Mouse (Mus musculus) cerebellum, postnatal 10 days (tissue): ENCODE data around the gene BC107364.
"Not testable (repeated sequence)": the region's sequence is repeated elsewhere in the genome, so short reads cannot be mapped to it uniquely, and the experiment has no call there.

Source experiments
- DNase-seq, 2 experiments: peaks; one replicate each; pipeline ENCODE4 v3.0.0; 2021; ENCODE audit warnings: mixed read lengths in 2 of 2

The BC107364 gene

DNA sequence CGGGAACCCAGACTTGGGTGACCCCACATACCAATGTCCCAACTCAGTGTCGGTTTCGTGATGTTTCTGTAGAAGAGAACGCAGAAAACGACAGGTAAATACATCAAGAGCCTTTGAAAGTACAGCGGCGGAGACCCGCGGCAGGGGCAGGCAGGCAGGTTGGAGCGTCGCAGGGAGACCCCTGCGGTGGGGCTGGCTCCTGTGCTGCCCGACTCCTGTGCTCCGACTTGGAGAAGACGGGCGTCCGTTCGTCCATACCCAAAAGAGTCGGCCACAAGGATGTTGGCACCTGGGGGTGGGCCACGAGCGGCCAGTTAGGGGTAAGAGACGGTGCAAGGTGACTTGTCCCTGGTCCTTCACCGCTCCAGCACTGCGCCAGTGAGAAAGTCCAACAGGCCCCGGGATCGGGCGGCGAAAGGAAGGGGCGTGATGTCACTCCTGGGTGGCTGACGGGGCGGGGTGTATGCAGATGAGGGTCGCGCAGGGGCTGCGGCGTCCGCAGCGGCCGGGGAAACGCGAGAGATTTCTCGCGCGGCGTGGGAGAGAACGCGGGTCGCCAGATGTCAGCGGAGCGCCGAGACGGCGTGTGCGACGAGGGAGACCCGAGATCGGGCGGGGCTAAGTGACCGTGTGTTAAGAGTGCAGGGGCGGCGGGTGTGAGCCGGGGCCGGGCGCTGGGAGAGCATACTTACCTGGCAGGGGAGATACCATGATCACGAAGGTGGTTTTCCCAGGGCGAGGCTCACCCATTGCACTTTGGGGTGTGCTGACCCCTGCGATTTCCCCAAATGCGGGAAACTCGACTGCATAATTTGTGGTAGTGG lies 2.1 kb downstream of the BC107364 start:
- not testable (repeated sequence) for DNase-seq

DNA sequence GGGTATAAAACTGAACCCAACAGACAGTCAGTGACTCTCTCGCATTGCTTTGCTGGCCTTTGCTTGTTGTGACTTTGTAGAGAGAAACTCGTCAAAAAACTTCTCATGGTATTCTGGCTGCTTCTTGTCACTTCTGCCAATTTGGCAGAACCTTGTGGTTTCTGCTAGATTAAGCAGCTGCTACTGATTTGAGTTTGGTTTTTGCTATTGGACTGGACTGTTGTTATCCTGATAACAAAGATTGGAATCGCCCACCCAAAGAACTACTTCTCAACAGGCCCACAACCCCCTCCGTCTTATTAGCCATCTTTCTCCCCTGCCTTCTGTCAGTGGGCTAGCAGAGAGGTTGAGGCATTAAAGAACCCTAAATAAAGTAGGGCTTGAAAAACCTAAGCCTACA lies 6.7 kb downstream of the BC107364 start:
- DNase-seq, result no peak

DNA sequence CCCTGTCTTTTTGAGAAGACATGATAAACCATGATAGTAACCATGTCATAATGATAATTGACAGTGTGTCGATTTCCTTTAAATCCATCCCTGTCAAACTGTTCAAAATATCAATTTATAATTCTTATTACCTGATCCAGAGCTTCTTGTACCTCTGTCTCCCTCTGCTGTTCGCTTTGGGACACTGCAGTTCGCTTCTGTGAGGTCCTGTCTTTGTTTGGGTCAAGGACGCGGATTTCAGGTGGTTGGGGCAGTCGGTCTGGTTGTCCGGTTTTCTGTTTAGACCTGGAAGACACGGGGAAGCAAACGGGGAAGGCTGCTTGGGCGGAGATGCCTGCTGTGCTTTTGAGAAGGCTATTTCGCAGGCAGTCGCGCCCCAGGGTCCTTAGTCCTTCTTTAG lies 11.5 kb downstream of the BC107364 start:
- peak; percentile 80 to 87 for DNase-seq

DNA sequence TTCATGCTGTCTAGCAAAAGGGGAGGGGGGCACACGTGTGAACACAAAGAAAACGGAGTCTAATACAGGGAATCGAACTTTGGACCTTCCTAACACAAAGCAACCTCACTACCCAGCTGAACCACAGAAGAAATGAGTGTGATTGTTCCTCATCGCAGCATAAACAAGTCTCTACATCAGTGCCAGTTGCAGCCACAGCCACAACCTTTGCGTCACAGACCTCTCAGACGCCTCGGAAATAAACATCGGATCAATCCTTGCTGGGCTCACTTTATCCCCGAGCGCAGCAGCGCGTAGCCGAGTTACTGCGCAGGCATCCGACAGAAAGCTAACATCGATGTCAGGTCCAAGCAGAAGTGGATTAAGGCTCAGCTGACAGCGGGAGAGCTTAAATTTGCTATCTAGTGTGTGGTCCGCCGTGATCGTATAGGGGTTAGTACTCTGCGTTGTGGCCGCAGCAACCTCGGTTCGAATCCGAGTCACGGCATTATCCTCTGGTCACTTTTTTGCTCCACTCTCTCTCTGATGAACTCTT lies 16.5 kb downstream of the BC107364 start:
- DNase-seq, result peak; percentile 14 to 21

DNA sequence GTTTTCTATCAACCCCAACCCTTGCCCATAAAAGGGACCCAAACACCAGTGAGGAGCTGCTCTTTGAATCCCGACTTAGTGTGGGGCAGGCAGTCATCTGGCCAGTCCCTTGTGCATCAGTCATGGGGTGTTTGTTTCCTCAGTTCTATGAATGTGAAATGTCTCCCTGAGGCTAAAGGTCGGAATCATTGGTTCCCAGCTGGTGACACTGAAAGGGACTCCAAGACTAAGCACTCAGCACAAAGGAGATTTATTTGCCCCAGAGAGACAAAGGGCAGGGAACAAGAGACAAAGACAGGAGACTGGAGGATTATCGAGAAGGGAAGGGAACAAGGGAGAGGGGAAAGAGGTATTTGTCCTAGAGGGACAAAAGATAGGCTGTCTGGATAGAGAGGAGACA lies 19.9 kb downstream of the BC107364 start:
- DNase-seq, result no peak

DNA sequence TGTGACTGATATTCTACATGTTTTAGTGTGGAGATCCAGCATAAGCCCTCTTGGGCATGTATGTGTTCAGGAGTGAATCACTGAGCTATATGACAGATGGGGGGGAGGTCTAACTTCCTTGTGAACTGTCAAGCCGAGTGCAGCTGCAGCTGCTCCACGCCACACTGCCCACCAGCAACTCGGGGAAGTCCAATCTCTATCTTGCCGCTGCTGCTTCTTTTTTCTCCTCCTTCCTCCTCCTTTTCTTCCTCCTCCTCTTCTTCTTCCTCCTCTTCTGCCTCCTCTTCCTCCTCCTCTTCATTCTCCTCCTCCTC lies 22.3 kb downstream of the BC107364 start:
- DNase-seq, result no peak

DNA sequence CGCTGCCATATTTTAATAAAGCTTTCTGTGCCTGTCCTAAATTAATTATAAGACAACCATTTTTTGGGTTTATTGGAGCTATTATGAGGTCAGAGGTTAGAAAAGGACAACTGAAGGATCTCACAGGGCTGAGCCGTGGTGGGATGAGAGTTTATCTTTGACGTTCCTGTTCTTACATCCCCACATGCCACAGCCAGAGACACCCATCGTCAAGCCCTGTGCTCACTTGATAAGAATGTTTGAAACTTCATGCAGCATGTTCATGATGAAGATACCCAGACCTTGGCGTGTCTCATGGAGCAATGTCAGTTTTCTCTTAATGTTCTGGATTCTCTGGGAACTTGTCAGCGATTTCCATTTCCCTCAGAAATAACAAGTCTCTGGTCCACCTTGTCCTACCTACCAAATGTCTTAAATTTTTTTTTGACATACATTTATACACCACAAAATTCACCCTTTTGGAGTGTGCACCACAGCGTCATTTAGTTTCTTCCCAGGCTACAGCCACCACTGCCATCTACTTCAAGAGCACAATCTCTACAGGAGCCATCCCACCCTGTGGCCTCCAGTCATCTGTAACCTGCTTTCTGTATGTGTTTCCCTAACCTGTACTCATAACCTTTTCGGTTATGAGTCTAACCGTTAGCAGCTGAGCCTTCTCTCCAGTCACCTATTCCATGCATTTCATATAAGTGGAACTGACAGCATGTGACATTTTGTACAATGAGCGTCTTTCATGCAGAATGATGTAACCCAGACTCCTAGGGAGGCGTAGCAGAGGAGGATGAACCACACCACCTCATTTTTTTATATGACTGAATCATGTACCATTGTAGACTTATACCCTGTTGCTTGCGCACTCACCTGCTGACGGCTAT lies 22.9 kb downstream of the BC107364 start:
- no peak for DNase-seq

DNA sequence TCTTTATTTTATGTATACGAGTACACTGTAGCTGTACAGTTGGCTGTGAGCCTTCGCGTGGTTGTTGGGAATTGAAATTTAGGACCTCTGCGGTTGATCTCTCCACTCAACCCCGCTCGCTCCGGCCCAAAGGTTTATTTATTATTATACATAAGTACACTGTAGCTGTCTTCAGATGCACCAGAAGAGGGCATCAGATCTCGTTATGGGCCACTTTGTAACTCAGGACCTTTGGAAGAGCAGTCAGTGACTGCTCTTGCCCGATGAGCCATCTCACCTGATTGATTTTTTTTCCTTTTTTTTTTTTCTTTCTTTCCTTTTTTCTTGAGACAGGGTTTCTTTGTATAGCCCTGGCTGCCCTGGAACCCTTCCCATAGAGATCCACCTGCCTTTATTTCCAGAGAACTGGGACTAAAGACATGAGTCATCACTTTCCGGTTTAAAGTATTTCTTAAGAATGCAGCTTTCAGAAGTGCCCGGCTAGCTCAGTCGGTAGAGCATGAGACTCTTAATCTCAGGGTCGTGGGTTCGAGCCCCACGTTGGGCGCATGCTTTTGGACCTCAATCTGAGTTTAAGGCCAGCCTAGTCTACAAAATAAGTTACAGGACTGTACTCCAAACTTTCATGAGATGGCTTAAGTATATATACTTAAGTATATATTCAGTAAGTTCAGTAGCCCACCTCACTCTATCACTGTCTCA lies 24.2 kb downstream of the BC107364 start:
- peak; percentile 15 for DNase-seq

DNA sequence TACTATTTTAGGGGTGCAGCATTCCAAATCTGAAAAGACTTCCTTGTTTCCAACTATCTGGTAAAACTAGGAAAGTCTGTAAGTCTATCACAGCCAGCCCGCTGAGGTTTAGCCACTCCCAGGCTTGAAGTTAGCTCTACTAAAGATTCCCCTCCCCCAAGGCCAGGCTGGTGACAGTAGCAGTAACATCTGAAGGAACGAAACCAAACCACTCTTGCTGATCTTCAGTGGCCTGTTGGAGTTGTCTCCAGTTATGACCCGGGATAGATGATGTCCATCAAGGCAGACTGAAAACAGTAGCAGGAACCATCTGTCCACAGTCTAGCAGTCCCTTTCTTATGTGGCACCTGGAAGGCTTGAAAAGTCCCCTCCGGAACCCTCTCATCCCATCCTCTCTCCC lies 24.8 kb downstream of the BC107364 start:
- no peak for DNase-seq

DNA sequence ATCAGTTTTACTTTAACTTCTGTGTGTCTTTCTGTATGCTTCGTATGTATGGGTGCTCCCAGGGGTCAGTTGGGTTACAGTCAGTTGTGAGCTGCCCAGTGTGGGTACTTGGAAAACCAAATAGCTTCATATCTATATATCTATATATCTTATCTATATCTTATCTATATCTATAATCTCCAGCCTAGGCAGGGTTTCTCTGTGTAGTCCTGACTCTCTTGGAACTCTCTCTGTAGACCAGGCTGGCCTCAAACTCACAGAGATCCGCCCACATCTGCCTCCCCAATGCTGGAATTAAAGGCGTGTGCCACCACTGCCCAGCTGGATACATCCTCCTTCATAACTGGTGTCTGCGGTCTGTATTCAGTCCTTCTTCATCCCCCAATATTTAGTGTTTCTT lies 25.8 kb downstream of the BC107364 start:
- no peak for DNase-seq

DNA sequence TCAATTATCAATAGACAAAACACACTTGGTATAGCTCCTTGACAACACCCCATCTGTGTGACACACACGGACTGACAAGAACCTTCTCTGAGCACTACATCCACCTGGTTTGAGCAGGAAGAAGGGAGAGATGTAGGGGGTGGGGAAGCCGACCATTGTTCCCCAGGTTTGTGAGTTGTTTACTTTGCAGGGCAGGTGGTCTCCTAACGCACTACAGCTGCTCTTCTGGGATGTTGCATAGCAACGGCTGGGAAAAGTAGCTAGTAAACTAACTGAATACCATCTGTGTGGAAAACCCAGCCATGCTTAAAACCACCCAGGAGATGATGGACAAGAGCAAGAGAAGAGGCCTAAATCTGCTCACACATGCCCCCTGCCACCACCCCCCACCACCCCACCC lies 27.7 kb downstream of the BC107364 start:
- DNase-seq, result not testable (repeated sequence)

DNA sequence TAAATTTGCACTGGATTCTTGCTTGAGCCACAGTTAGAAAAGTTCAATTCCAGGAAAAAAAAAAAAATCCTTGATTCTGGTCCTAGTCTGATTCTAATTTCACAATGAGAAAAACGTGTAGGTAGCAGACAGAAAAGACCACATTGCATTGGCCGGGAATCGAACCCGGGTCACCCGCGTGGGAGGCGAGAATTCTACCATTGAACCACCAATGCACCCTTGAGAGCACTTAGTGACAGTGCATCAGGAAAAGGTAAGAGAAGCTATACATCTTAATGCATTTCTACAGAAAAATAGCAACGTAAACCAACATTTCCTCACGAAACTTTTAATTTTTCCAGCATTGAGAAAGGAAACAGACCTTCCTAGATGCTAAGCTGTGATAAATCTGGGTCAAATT lies 28.2 kb downstream of the BC107364 start:
- peak in 1 of 2 experiments; percentile 22 for DNase-seq

DNA sequence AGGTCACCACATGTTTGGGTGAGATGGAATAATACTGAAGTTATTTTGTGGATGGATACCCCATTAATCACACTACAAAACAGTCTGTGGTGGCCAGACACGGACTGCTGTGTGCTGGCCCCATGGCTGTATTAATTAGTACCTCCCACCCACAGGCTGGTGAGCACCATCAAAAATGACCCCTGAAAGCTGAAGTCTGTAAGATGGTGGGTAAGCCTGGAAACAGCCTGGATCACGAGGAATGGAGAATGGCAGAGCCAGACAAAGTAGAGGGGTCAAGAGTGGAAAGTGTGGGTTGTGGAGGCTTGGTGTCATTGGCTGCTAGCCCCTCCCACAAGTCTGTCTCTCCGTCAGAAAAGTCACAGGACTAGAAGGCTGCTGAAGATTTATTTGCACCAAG lies 31.3 kb downstream of the BC107364 start:
- no peak for DNase-seq

DNA sequence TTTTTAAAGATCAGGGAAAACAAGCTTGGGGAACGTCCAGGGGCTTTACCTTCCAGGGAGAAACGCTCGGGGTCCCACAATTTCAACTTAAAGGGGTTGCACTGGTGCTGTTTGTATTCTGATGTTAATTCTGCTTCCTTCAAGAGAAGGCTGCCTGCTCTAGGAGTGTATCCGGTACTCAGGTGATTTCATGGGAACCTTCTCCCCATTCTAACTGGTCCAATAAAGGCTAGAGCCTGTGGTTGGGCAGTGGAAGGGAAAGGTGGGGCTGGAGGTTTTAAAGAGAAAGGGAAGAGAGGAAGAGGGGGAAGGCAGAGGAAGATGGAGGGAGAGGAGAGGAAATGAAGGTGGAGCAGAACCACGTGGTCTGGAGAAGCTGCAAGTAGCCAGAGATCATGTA lies 33.2 kb downstream of the BC107364 start:
- not testable (repeated sequence) for DNase-seq

DNA sequence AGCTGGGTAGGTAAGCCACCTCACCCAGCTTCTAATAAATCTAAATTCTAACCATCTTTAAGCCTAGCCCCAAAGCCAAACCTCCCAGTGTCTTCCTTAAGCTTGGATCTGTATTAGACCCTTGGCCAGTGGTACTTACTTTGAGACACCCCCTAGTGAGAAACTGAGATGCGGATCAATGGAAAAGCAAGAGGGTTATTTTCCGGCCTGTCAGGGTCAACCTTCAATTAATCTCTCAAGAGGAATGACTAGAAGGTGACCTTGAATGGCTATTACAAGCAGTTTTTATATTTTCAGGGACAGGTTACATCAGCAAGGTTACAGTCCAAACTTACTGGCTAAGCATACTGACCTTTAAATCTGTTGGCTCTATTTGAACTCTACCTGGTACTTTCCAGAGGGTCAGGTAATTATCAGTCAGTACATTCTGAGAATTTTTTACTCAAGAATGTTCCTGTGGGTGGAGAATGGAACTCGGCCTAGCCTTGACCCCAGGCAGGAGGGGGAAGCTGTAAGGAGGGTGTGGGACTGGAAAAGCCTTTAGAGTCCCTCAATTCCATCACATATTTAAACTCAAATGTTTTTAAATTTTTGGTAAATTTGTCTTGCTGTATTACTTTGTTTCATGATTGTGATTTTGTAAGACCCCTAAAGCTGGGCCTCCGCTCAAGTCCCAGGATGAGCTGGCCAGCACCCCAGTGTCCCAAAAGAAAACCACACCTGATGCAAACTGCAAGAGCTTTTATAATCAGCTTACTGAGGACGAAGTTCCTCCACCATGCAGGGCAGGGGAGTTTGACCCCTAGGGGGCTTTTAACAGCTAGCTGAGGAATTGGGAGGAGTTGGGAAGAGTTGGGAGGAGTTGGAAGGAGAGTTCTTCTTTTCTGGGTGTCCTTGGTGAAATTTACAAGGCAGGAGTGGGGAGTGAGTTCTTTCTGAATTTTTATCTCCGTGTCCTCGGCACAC lies 34.0 kb downstream of the BC107364 start:
- no peak for DNase-seq

DNA sequence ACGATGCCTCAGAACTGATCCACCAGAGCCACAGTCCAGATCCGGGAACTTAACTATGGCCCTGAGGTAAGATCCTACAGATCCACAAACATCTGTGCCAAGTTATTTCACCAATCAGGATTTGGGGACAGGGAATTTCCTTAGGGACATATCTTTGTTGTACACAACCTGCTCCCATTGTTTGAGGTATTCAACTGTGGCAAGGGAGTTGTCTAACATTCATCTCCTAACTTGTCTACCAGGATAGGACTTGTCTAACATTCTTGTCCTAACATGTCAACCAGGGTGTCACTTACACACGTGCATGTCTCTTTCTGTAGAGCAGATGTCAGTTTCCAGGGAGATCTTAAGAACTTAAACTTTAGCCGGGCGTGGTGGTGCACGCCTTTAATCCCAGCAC lies 35.5 kb downstream of the BC107364 start:
- no peak for DNase-seq

DNA sequence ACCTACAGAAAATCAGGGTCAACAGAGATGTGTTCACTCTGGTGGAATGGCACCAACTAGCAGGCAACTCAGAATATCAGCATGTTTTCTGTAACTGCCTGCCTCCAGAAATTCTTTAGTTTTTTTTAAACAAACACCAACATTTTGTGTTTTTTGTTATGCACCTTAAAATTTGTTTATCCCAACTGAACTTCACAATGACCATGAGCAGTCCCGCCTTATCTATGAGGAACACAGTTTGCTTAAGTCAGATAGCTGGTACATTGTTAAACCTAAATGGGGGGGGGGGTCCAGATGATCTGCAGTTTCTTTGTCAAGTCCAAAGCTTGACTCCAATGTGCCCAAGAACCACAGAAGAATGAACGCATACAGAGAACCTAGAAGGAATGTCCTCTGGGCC lies 36.0 kb downstream of the BC107364 start:
- DNase-seq, result no peak

DNA sequence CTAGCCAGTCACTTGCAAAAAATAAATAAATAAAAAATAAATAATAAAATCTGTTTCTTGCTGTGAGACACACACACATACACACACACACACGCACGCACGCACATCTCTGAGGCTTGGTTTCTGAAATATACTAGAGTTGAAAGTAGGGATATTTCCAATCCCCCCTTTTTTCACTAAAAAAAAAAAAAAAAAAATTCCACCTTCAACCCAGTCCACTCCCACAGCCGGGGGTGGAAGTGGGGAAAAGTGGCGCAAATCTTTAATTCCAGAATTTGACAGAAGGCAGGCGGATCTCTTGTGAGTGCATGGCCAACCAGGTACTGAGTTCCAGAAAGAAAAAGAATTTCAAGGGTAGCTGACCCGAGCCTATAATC lies 37.2 kb downstream of the BC107364 start:
- no peak for DNase-seq

DNA sequence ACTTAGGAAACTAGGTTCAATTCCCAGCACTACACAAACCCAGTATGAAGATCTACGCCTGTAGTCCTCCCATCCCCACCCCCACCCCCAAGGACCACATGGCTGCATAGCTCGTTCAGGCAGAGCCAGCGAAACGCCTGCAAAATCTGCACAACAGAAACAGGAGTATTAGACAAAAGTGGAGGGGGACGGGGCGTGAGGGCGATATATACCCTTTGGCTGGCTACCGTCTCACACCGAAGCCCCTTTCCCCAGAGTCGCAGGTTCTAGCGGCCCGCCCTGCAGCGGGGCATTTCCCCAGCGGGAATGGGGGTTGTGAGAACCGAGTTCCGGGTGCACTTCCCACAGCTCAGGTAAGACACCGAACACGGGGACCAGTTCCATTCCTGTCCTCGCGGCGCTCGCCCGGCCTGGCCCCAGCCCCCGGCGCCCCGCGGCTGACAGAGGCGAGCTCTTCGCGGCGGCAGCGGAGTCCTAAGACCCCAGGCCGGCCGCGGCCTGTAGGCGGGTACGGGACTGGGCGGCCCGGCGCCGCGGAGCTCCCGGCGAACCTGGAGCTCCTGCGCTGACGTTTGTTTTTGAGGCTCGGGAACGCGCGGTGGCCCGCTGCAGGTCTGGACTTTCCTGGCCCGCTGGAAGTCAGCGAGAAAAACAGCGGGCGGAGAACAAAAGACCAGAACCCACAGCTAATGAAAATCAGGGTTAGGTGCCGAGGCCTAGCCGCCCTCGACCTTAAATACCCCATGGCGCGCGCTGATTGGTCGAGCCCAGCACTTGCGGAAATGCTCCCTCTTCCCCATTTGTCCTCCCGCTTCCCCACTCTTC lies 37.8 kb downstream of the BC107364 start:
- DNase-seq, result peak; percentile 87 to 93

DNA sequence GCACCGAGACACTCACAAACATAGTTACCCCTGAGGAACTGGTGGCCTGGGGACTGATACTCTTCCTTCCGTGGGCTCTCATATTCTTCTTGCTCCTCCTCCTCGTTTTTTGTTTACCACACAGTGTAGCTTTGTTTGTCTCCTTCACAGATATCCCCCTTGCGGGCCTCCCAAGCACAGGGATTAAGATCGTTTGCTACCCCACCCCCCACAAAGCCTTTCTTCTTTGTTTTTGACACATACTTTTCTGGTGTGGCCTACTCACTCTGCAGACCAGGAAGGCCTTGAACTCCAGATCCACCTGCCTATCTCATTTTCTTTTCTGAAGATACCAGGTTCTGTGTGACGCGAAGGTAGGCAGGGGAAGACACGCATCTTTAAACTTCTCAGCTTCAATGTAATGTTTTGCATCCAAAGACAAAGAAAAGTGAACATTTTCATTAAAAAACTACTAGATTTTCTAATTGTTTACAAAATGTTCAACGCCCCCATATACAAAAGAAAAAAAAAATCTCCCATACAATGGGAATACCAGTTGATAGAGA lies 38.5 kb downstream of the BC107364 start:
- no peak for DNase-seq

DNA sequence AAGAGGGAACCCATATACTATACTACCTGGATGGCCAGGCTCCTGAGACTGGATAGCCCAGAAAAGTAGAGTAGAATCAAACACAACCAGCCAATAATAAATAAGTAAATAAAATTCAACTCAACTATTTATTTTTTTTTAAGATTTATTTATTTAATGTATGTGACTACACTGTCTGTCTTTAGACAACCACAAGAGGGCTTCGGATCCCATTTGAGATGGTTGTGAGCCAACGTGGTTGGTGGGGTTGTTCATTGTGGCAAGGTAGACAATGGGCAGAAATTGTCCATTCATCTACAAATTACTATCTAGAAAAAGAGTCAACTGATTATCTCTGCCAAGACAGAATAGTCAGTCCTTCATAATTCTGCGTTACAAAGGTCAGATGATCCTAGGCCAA lies 40.3 kb downstream of the BC107364 start:
- DNase-seq, result no peak
